Mouse (Mus musculus) E14TG2a.4 (cell line): ENCODE results near the gene Pigh.

Experiments
- CTCF ChIP-seq: conservative IDR thresholded peaks from 2 replicates; pipeline ENCODE4 v1.5.1; 2014; ENCODE audit warnings: low read length
- POU5F1 ChIP-seq: IDR thresholded peaks from 2 replicates; pipeline ENCODE4 v1.6.1; 2014; ENCODE audit warnings: low read length, borderline replicate concordance

- TF ChIP-seq CTCF (no peak; the same call in 1 of the 2 replicates), POU5F1 (no peak)
These were observed 15.1 kb upstream of the Pigh start for GRCm38 (mm10) chr12:79104544-79104943.
